Mouse (Mus musculus): ENCODE results near the gene Arhgef2. TPM values are rescaled to one million over a fixed set of nuclear protein-coding genes. Genes with fewer than 3 reads are reported as not detected.

Arhgef2 gene
- polyA plus RNA-seq, 1 experiment from 2014 or later = 20.0 TPM

GRCm38 (mm10) chr3:88659798-88660197 lies 54.0 kb downstream of the Arhgef2 start:
- no peaks in the 10 kb centered on the region for H3K4me1 ChIP-seq (ENCODE audit: control insufficient read depth, low read depth, low read length)
- no peak overlapping the region for H3K4me3 ChIP-seq (ENCODE audit: low read depth, low read length)
- 20% methylated on average over 6 of the region's 6 CpGs for WGBS (ENCODE audit: insufficient replicate concordance)
- no peak overlapping the region for H3K4me2 ChIP-seq (ENCODE audit: low read depth, low read length)
- H3K27ac ChIP-seq (ENCODE audit: low read length) = no peak overlapping the region
- no peak for ATAC-seq (ENCODE audit: low read depth)
- H3K9me3 ChIP-seq (replicated peaks; ENCODE audit: control insufficient read depth, low read length) = no peaks in the 10 kb centered on the region
- no peaks in the 10 kb centered on the region for H3K36me3 ChIP-seq (ENCODE audit: control insufficient read depth, insufficient read depth)
- no peaks in the 10 kb centered on the region for H3K27me3 ChIP-seq (ENCODE audit: control insufficient read depth, insufficient read depth, low read depth, low read length)
- H3K9ac ChIP-seq (ENCODE audit: low read depth, low read length) = no peak overlapping the region

- Histone ChIP-seq H3K4me2 (ENCODE audit: low read depth, low read length) (no peak overlapping the region), H3K9me3 (replicated peaks; ENCODE audit: control insufficient read depth, low read length) (no peaks in the 10 kb centered on the region), H3K4me1 (ENCODE audit: control insufficient read depth, low read depth, low read length) (no peaks in the 10 kb centered on the region), H3K36me3 (ENCODE audit: control insufficient read depth, insufficient read depth) (no peaks in the 10 kb centered on the region), H3K27ac (ENCODE audit: low read length) (no peak overlapping the region), H3K27me3 (ENCODE audit: control insufficient read depth, insufficient read depth, low read depth, low read length) (no peaks in the 10 kb centered on the region), H3K9ac (ENCODE audit: low read depth, low read length) (no peak overlapping the region), H3K4me3 (ENCODE audit: low read depth, low read length) (no peak overlapping the region)
- ATAC-seq (ENCODE audit: low read depth) = no peak
- WGBS (ENCODE audit: insufficient replicate concordance) = 27% methylated on average over 4 of the region's 4 CpGs
Observed at GRCm38 (mm10) chr3:88664095-88664494, 58.3 kb downstream of the Arhgef2 start.

- 8% methylated on average over 11 of the region's 11 CpGs for WGBS (ENCODE audit: insufficient replicate concordance)
- Histone ChIP-seq H3K4me3 (ENCODE audit: low read depth, low read length) (peak overlapping the region; percentile 40), H3K9ac (ENCODE audit: low read depth, low read length) (peak overlapping the region; percentile 51; the same call in 1 of the 2 replicates), H3K4me2 (ENCODE audit: low read depth, low read length) (peak overlapping the region; percentile 64), H3K9me3 (replicated peaks; ENCODE audit: control insufficient read depth, low read length) (no peaks in the 10 kb centered on the region), H3K4me1 (ENCODE audit: control insufficient read depth, low read depth, low read length) (peaks cover 4% of the 10 kb centered on the region; the same call in 1 of the 2 replicates), H3K36me3 (ENCODE audit: control insufficient read depth, insufficient read depth) (no peaks in the 10 kb centered on the region), H3K27me3 (ENCODE audit: control insufficient read depth, insufficient read depth, low read depth, low read length) (no peaks in the 10 kb centered on the region), H3K27ac (ENCODE audit: low read length) (no peak overlapping the region)
- ATAC-seq (ENCODE audit: low read depth) = peak; percentile 45; the same call in 1 of the 2 replicates
Observed at GRCm38 (mm10) chr3:88677399-88677798, 71.6 kb downstream of the Arhgef2 start.

- 50% methylated on average over 2 of the region's 2 CpGs for WGBS (ENCODE audit: insufficient replicate concordance)
- H3K9ac ChIP-seq (ENCODE audit: low read depth, low read length) = no peak overlapping the region
- H3K4me3 ChIP-seq (ENCODE audit: low read depth, low read length) = no peak overlapping the region
- no peaks in the 10 kb centered on the region for H3K9me3 ChIP-seq (replicated peaks; ENCODE audit: control insufficient read depth, low read length)
- H3K27me3 ChIP-seq (ENCODE audit: control insufficient read depth, insufficient read depth, low read depth, low read length) = no peaks in the 10 kb centered on the region
- H3K36me3 ChIP-seq (ENCODE audit: control insufficient read depth, insufficient read depth) = peaks cover 5% of the 10 kb centered on the region; the same call in 1 of the 2 replicates
- no peak overlapping the region for H3K4me2 ChIP-seq (ENCODE audit: low read depth, low read length)
- ATAC-seq (ENCODE audit: low read depth) = no peak
- peaks cover 11% of the 10 kb centered on the region for H3K4me1 ChIP-seq (ENCODE audit: control insufficient read depth, low read depth, low read length)
- no peak overlapping the region for H3K27ac ChIP-seq (ENCODE audit: low read length)
Observed at GRCm38 (mm10) chr3:88683814-88684213, 78.0 kb downstream of the Arhgef2 start.

GRCm38 (mm10) chr3:88684236-88684979 lies 78.6 kb downstream of the Arhgef2 start:
- no peak for ATAC-seq (ENCODE audit: low read depth)
- WGBS (ENCODE audit: insufficient replicate concordance) = 39% methylated on average over 7 of the region's 8 CpGs
- Histone ChIP-seq H3K36me3 (ENCODE audit: control insufficient read depth, insufficient read depth) (peaks cover 8% of the 10 kb centered on the region), H3K27me3 (ENCODE audit: control insufficient read depth, insufficient read depth, low read depth, low read length) (no peaks in the 10 kb centered on the region), H3K4me1 (ENCODE audit: control insufficient read depth, low read depth, low read length) (peaks cover 11% of the 10 kb centered on the region), H3K9me3 (replicated peaks; ENCODE audit: control insufficient read depth, low read length) (no peaks in the 10 kb centered on the region), H3K27ac (ENCODE audit: low read length) (peak overlapping the region; percentile 94; the same call in 1 of the 2 replicates), H3K4me2 (ENCODE audit: low read depth, low read length) (peak overlapping the region; percentile 76), H3K9ac (ENCODE audit: low read depth, low read length) (peak overlapping the region; percentile 38), H3K4me3 (ENCODE audit: low read depth, low read length) (peak overlapping the region; percentile 93)

GRCm38 (mm10) chr3:88684980-88685941 lies 79.5 kb downstream of the Arhgef2 start, which contains the start of gene Khdc4:
Khdc4 (plus strand) TSS chr3:88685803.
- Histone ChIP-seq H3K36me3 (ENCODE audit: control insufficient read depth, insufficient read depth) (peaks cover 17% of the 10 kb centered on the region), H3K4me2 (ENCODE audit: low read depth, low read length) (peak within 1 kb of the TSS; percentile 76), H3K9me3 (replicated peaks; ENCODE audit: control insufficient read depth, low read length) (no peaks in the 10 kb centered on the region), H3K27ac (ENCODE audit: low read length) (peak within 1 kb of the TSS; percentile 94), H3K27me3 (ENCODE audit: control insufficient read depth, insufficient read depth, low read depth, low read length) (no peaks in the 10 kb centered on the region), H3K4me1 (ENCODE audit: control insufficient read depth, low read depth, low read length) (peaks cover 11% of the 10 kb centered on the region), H3K9ac (ENCODE audit: low read depth, low read length) (peak within 1 kb of the TSS; percentile 98), H3K4me3 (ENCODE audit: low read depth, low read length) (peak within 1 kb of the TSS; percentile 93)
- WGBS (ENCODE audit: insufficient replicate concordance) = under 1% methylated on average over 47 of the region's 47 CpGs
- ATAC-seq (ENCODE audit: low read depth) = peak; percentile 99

GRCm38 (mm10) chr3:88685958-88686451 lies 80.2 kb downstream of the Arhgef2 start:
- Histone ChIP-seq H3K9me3 (replicated peaks; ENCODE audit: control insufficient read depth, low read length) (no peaks in the 10 kb centered on the region), H3K4me2 (ENCODE audit: low read depth, low read length) (peak overlapping the region; percentile 71), H3K9ac (ENCODE audit: low read depth, low read length) (peak overlapping the region; percentile 98), H3K27me3 (ENCODE audit: control insufficient read depth, insufficient read depth, low read depth, low read length) (no peaks in the 10 kb centered on the region), H3K36me3 (ENCODE audit: control insufficient read depth, insufficient read depth) (peaks cover 22% of the 10 kb centered on the region), H3K4me3 (ENCODE audit: low read depth, low read length) (peak overlapping the region; percentile 93), H3K27ac (ENCODE audit: low read length) (peak overlapping the region; percentile 94), H3K4me1 (ENCODE audit: control insufficient read depth, low read depth, low read length) (peaks cover 11% of the 10 kb centered on the region)
- peak; percentile 47 for ATAC-seq (ENCODE audit: low read depth)
- WGBS (ENCODE audit: insufficient replicate concordance) = under 1% methylated on average over 43 of the region's 45 CpGs

- peak overlapping the region; percentile 94 for H3K27ac ChIP-seq (ENCODE audit: low read length)
- H3K4me1 ChIP-seq (ENCODE audit: control insufficient read depth, low read depth, low read length) = peaks cover 11% of the 10 kb centered on the region
- H3K4me3 ChIP-seq (ENCODE audit: low read depth, low read length) = peak overlapping the region; percentile 93
- H3K36me3 ChIP-seq (ENCODE audit: control insufficient read depth, insufficient read depth) = peaks cover 25% of the 10 kb centered on the region
- H3K9me3 ChIP-seq (replicated peaks; ENCODE audit: control insufficient read depth, low read length) = no peaks in the 10 kb centered on the region
- H3K27me3 ChIP-seq (ENCODE audit: control insufficient read depth, insufficient read depth, low read depth, low read length) = no peaks in the 10 kb centered on the region
- ATAC-seq (ENCODE audit: low read depth) = no peak
- peak overlapping the region; percentile 71 for H3K4me2 ChIP-seq (ENCODE audit: low read depth, low read length)
- WGBS (ENCODE audit: insufficient replicate concordance) = 11% methylated on average over 13 of the region's 13 CpGs
- H3K9ac ChIP-seq (ENCODE audit: low read depth, low read length) = peak overlapping the region; percentile 98
Observed at GRCm38 (mm10) chr3:88686734-88687611, 81.2 kb downstream of the Arhgef2 start.
